Mouse (Mus musculus) embryonic facial prominence, embryonic 11.5 days (tissue): ENCODE data around the gene Prkg2. TPM values are rescaled to one million over a fixed set of nuclear protein-coding genes. Genes with fewer than 3 reads are reported as not detected.

Source experiments
- ATAC-seq: fragments of 200-750 bp; cut with Nextera tagmentation; replicated peaks from 2 replicates; pipeline ENCODE4 v1.8.0; 2017; ENCODE audit warnings: low read depth; ENCODE audit not compliant: insufficient number of reproducible peaks, low FRiP score, low TSS enrichment
- DNase-seq: peaks from one replicate; pipeline ENCODE4 v3.0.0-alpha.2; 2015; ENCODE audit warnings: low spot score
- H3K27ac ChIP-seq: fragments of 300-500 bp; sonication (generic); replicated peaks from 2 replicates; pipeline ENCODE4 v1.5.1; 2014; ENCODE audit warnings: mild to moderate bottlenecking, low read depth, low read length, control low read depth
- H3K27me3 ChIP-seq: fragments of 300-500 bp; sonication (generic); 2 replicates; pipeline ENCODE4 v1.6.1; 2014; ENCODE audit warnings: mild to moderate bottlenecking, low read length, moderate library complexity, mixed read lengths; ENCODE audit not compliant: control insufficient read depth, insufficient read depth
- H3K36me3 ChIP-seq: fragments of 300-500 bp; sonication (generic); replicated peaks from 2 replicates; pipeline ENCODE4 v1.6.1; 2014; ENCODE audit warnings: low read depth, mild to moderate bottlenecking, low read length, moderate library complexity, mixed read lengths; ENCODE audit not compliant: control insufficient read depth, insufficient read depth
- H3K4me1 ChIP-seq: fragments of 300-500 bp; sonication (generic); 2 replicates; pipeline ENCODE4 v1.6.1; 2014; ENCODE audit warnings: low read length, mixed read lengths; ENCODE audit not compliant: control insufficient read depth, insufficient read depth
- H3K4me2 ChIP-seq: fragments of 300-500 bp; sonication (generic); 2 replicates; pipeline ENCODE4 v1.6.1; 2014; ENCODE audit warnings: low read depth, mild to moderate bottlenecking, control low read depth, low read length, moderate library complexity
- H3K4me3 ChIP-seq: fragments of 300-500 bp; sonication (generic); 2 replicates; pipeline ENCODE4 v1.5.1; 2014; ENCODE audit warnings: low read depth, low read length, control low read depth
- H3K9ac ChIP-seq: fragments of 300-500 bp; sonication (generic); replicated peaks from 2 replicates; pipeline ENCODE4 v1.6.1; 2014; ENCODE audit warnings: mild to moderate bottlenecking, control low read depth, low read length
- H3K9me3 ChIP-seq: fragments of 300-500 bp; sonication (generic); replicated peaks from 2 replicates; pipeline ENCODE4 v1.6.1; 2016; ENCODE audit warnings: mild to moderate bottlenecking, low read length, inconsistent platforms, mixed read lengths; ENCODE audit not compliant: control insufficient read depth
- WGBS: fragments of 180-500 bp; shearing (Covaris S2); extraction: QIAGEN DNeasy Blood & Tissue Kit; methylation state at CpG from one replicate; pipeline ENCODE4 v1.1.7; 2014; 5-methylcytosine and 5-hydroxymethylcytosine counted together
- polyA plus RNA-seq: library from polyadenylated mRNA; unstranded; fragments of >200 nt; fragmentation: Nextera tagmentation; extraction: Ambion mirVana; gene quantifications from 2 replicates; pipeline ENCODE4 v1.2.1, GENCODE M21; 2014

Gene Prkg2
- polyA plus RNA-seq, 1 experiment from 2014 or later = 2.5 TPM

- H3K9me3 ChIP-seq = no peaks in the 10 kb centered on the region
- no peak overlapping the region for H3K4me2 ChIP-seq
- WGBS = 84% methylated on average over 10 of the region's 10 CpGs
- no peaks in the 10 kb centered on the region for H3K27me3 ChIP-seq
- no peaks in the 10 kb centered on the region for H3K36me3 ChIP-seq
- no peaks in the 10 kb centered on the region for H3K4me1 ChIP-seq
- no peak for DNase-seq
- no peak for ATAC-seq
- no peak overlapping the region for H3K9ac ChIP-seq
- H3K27ac ChIP-seq = no peak overlapping the region
- no peak overlapping the region for H3K4me3 ChIP-seq
These were observed 87.4 kb downstream of the Prkg2 start for GRCm38 (mm10) chr5:98949784-98950183.

- Histone ChIP-seq H3K4me1 (no peaks in the 10 kb centered on the region), H3K4me2 (no peak overlapping the region), H3K27ac (no peak overlapping the region), H3K27me3 (no peaks in the 10 kb centered on the region), H3K9me3 (no peaks in the 10 kb centered on the region), H3K36me3 (no peaks in the 10 kb centered on the region), H3K9ac (no peak overlapping the region), H3K4me3 (no peak overlapping the region)
- DNase-seq (no peak), ATAC-seq (no peak)
- WGBS = 98% methylated on average over 20 of the region's 20 CpGs
These were observed 90.5 kb downstream of the Prkg2 start for GRCm38 (mm10) chr5:98946656-98947055.

DNA sequence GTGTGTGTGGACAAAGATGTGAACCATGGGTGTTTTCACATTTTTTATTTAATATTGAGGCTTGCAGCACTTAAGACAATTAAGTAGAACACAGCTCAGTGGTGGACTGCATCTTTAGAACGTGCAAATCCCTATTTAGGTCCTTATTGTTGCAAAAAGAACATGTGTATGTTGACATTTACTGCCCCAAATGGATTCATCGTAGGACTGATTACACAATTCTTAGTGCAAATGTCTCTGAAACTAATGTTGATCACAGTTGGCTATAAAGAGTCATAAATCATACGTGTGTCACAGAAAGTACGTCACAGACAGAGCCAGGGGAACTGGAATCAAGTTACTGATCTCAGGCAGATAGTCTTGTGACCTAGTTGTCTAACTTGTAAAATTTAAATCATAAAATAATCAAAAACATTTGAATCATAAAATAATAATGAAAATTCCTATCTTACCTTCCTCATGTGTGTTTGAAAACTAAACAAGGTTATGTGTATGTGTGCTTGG is 91.0 kb downstream of the Prkg2 start:
- Histone ChIP-seq H3K9ac (no peak overlapping the region), H3K4me2 (no peak overlapping the region), H3K27ac (no peak overlapping the region), H3K27me3 (no peaks in the 10 kb centered on the region), H3K4me3 (no peak overlapping the region), H3K4me1 (no peaks in the 10 kb centered on the region), H3K36me3 (no peaks in the 10 kb centered on the region), H3K9me3 (no peaks in the 10 kb centered on the region)
- DNase-seq = no peak
- WGBS = 77% methylated on average over 4 of the region's 4 CpGs
- ATAC-seq = no peak

- no peaks in the 10 kb centered on the region for H3K4me1 ChIP-seq
- no peak overlapping the region for H3K4me3 ChIP-seq
- H3K9ac ChIP-seq = no peak overlapping the region
- no peak overlapping the region for H3K4me2 ChIP-seq
- ATAC-seq (no peak), DNase-seq (no peak)
- no peaks in the 10 kb centered on the region for H3K36me3 ChIP-seq
- H3K27me3 ChIP-seq = no peaks in the 10 kb centered on the region
- WGBS = 62% methylated on average over 6 of the region's 6 CpGs
- H3K27ac ChIP-seq = no peak overlapping the region
- H3K9me3 ChIP-seq = no peaks in the 10 kb centered on the region
These were observed 93.4 kb downstream of the Prkg2 start for GRCm38 (mm10) chr5:98943776-98944175.

- 13% methylated on average over 6 of the region's 6 CpGs for WGBS
These were observed 96.4 kb downstream of the Prkg2 start for GRCm38 (mm10) chr5:98940731-98941130.

DNA sequence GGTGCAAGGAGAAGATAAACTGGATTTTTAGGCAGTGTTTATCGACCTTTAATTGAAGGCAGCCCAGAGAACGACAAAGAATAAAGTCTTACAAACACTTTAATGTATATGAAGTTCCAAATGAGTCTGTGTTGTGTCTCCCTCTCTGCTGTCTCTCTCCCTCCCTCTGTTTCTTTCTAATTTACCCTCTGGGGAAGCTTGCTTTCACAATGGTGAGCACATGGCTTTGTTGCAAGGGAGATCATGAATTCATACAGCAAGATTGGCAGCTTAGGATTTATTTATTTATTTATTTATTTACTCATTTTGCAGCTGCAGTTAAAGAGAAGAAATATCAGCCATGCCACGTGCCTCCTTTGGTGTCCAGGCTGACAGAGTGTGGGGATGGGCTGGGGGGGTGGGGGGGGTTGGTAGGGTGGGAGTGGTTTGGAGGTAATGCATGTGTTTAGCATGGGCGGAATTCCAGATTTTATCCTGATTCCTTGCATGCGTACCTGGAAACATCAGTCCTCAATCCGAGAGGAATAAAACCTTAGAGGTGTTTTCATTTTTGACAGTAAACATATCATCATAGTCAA is 97.4 kb downstream of the Prkg2 start:
- Histone ChIP-seq H3K4me2 (no peak overlapping the region), H3K4me1 (no peaks in the 10 kb centered on the region), H3K9ac (no peak overlapping the region), H3K36me3 (no peaks in the 10 kb centered on the region), H3K4me3 (no peak overlapping the region), H3K9me3 (no peaks in the 10 kb centered on the region), H3K27ac (no peak overlapping the region), H3K27me3 (no peaks in the 10 kb centered on the region)
- ATAC-seq (no peak), DNase-seq (no peak)
- 76% methylated on average over 6 of the region's 6 CpGs for WGBS

More at GRCm38 (mm10) chr5:98940731-98941130, 96.4 kb downstream of the Prkg2 start:
- H3K36me3 ChIP-seq = no peaks in the 10 kb centered on the region
- H3K27ac ChIP-seq = no peak overlapping the region
- H3K27me3 ChIP-seq = no peaks in the 10 kb centered on the region
- H3K4me3 ChIP-seq = no peak overlapping the region
- ATAC-seq (no peak), DNase-seq (no peak)
- H3K4me2 ChIP-seq = no peak overlapping the region
- H3K9ac ChIP-seq = no peak overlapping the region
- H3K4me1 ChIP-seq = no peaks in the 10 kb centered on the region
- H3K9me3 ChIP-seq = no peaks in the 10 kb centered on the region

- Histone ChIP-seq H3K36me3 (no peaks in the 10 kb centered on the region), H3K9me3 (no peaks in the 10 kb centered on the region), H3K4me3 (no peak overlapping the region), H3K9ac (no peak overlapping the region), H3K4me2 (no peak overlapping the region), H3K27ac (no peak overlapping the region), H3K4me1 (no peaks in the 10 kb centered on the region), H3K27me3 (no peaks in the 10 kb centered on the region)
- WGBS = 91% methylated on average over 9 of the region's 9 CpGs
- ATAC-seq (no peak), DNase-seq (no peak)
These were observed 98.0 kb downstream of the Prkg2 start for GRCm38 (mm10) chr5:98939116-98939515.

DNA sequence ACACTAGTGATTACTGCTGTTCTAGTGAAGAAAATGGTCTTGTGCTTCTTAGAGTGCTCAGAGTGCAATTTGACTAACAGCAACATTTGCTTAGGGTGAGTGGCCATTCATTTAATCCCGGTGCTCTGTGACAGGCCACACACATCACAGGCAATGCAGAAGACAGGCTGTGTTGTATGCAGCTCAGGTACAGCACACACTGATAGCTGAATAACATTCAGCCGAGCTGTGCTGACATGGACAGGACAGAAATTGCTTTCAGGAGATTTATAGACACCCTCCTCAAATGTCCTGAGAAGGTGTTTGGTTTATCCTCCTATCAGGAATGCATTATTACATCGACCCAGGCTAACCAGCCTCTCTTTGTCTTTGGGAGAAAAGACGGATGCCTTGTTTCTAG is 99.3 kb downstream of the Prkg2 start:
- Histone ChIP-seq H3K9me3 (no peaks in the 10 kb centered on the region), H3K9ac (no peak overlapping the region), H3K27ac (no peak overlapping the region), H3K4me3 (no peak overlapping the region), H3K4me1 (no peaks in the 10 kb centered on the region), H3K27me3 (no peaks in the 10 kb centered on the region), H3K4me2 (no peak overlapping the region), H3K36me3 (no peaks in the 10 kb centered on the region)
- 68% methylated on average over 4 of the region's 4 CpGs for WGBS
- DNase-seq = no peak
- no peak for ATAC-seq
